Mouse (Mus musculus): Measurements from ENCODE around the gene Ank2.

- TF ChIP-seq CTCF (IDR thresholded peaks at IDR 0.05; ENCODE audit: insufficient read depth, low read depth, low read length) (no peak), POLR2A (IDR thresholded peaks at IDR 0.05; ENCODE audit: insufficient read depth, low read depth, low read length) (no peak)
Observed at GRCm38 (mm10) chr3:127023992-127024391, 475.2 kb downstream of the Ank2 start.
